Mouse (Mus musculus): ENCODE measurements at regions not wholly inside any gene's neighbourhood (a gene's known extent, or its start where the extent isn't known, plus 50 kb on each side); places are given as distances from the start of the nearest gene placed in this dataset.

GRCm38 (mm10) chr2:146593291-146593690 lies 81.1 kb upstream of the Ralgapa2 start:
- Histone ChIP-seq H3K4me3 (no peak overlapping the region), H3K27ac (replicated peaks) (no peak overlapping the region), H3K9me3 (no peaks in the 10 kb centered on the region), H3K36me3 (replicated peaks) (no peaks in the 10 kb centered on the region), H3K4me1 (no peaks in the 10 kb centered on the region), H3K27me3 (replicated peaks; ENCODE audit: low read depth, poor library complexity, severe bottlenecking) (no peaks in the 10 kb centered on the region)
- DNase-seq (ENCODE audit: low spot score): no peak
- 80% methylated on average over 2 of the region's 2 CpGs for WGBS

- 80% methylated on average over 4 of the region's 4 CpGs for WGBS
- Histone ChIP-seq H3K4me1 (no peaks in the 10 kb centered on the region), H3K27me3 (replicated peaks; ENCODE audit: low read depth, poor library complexity, severe bottlenecking) (no peaks in the 10 kb centered on the region), H3K36me3 (replicated peaks) (no peaks in the 10 kb centered on the region), H3K27ac (replicated peaks) (no peak overlapping the region), H3K9me3 (no peaks in the 10 kb centered on the region), H3K4me3 (no peak overlapping the region)
- no peak for DNase-seq (ENCODE audit: low spot score)
Observed at GRCm38 (mm10) chr2:146594212-146594611, 82.1 kb upstream of the Ralgapa2 start.

GRCm38 (mm10) chr2:146595673-146596072 lies 83.5 kb upstream of the Ralgapa2 start:
- no peaks in the 10 kb centered on the region for H3K4me1 ChIP-seq

GRCm38 (mm10) chr2:146606170-146606569 lies 94.0 kb upstream of the Ralgapa2 start:
- Histone ChIP-seq H3K27me3 (replicated peaks; ENCODE audit: low read depth, poor library complexity, severe bottlenecking) (no peaks in the 10 kb centered on the region), H3K9me3 (no peaks in the 10 kb centered on the region), H3K36me3 (replicated peaks) (no peaks in the 10 kb centered on the region), H3K4me3 (no peak overlapping the region), H3K4me1 (no peaks in the 10 kb centered on the region), H3K27ac (replicated peaks) (no peak overlapping the region)
- no peak for DNase-seq (ENCODE audit: low spot score)

More at GRCm38 (mm10) chr2:146595673-146596072, 83.5 kb upstream of the Ralgapa2 start:
- 91% methylated on average over 2 of the region's 2 CpGs for WGBS
- no peak overlapping the region for H3K4me3 ChIP-seq
- H3K36me3 ChIP-seq (replicated peaks): no peaks in the 10 kb centered on the region
- no peak overlapping the region for H3K27ac ChIP-seq (replicated peaks)
- no peak for DNase-seq (ENCODE audit: low spot score)
- H3K27me3 ChIP-seq (replicated peaks; ENCODE audit: low read depth, poor library complexity, severe bottlenecking): no peaks in the 10 kb centered on the region
- no peaks in the 10 kb centered on the region for H3K9me3 ChIP-seq

GRCm38 (mm10) chr2:146610896-146611295 lies 98.8 kb upstream of the Ralgapa2 start:
- WGBS: 96% methylated on average over 2 of the region's 2 CpGs
- Histone ChIP-seq H3K9me3 (no peaks in the 10 kb centered on the region), H3K36me3 (replicated peaks) (no peaks in the 10 kb centered on the region), H3K27me3 (replicated peaks; ENCODE audit: low read depth, poor library complexity, severe bottlenecking) (no peaks in the 10 kb centered on the region), H3K4me1 (peaks cover 9% of the 10 kb centered on the region; the same call in 1 of the 2 replicates), H3K4me3 (no peak overlapping the region), H3K27ac (replicated peaks) (no peak overlapping the region)
- DNase-seq (ENCODE audit: low spot score): no peak

GRCm38 (mm10) chr2:146611886-146612521 lies 99.9 kb upstream of the Ralgapa2 start:
- Histone ChIP-seq H3K36me3 (replicated peaks) (no peaks in the 10 kb centered on the region), H3K9me3 (no peaks in the 10 kb centered on the region), H3K27ac (replicated peaks) (no peak overlapping the region), H3K4me1 (peaks cover 9% of the 10 kb centered on the region; the same call in 1 of the 2 replicates), H3K27me3 (replicated peaks; ENCODE audit: low read depth, poor library complexity, severe bottlenecking) (no peaks in the 10 kb centered on the region), H3K4me3 (no peak overlapping the region)
- 45% methylated on average over 6 of the region's 6 CpGs for WGBS
- peak; percentile 82 for DNase-seq (ENCODE audit: low spot score)

- H3K27me3 ChIP-seq (replicated peaks; ENCODE audit: low read depth, poor library complexity, severe bottlenecking): 0 out of 2 replicates have a peak, but pooled peaks cover under 1% of the 10 kb centered on the region
- H3K4me1 ChIP-seq: peaks cover 9% of the 10 kb centered on the region; the same call in 1 of the 2 replicates
- H3K36me3 ChIP-seq (replicated peaks): no peaks in the 10 kb centered on the region
- peak overlapping the region; percentile 47 for H3K4me3 ChIP-seq
- no peaks in the 10 kb centered on the region for H3K9me3 ChIP-seq
- WGBS: 8% methylated on average over 20 of the region's 20 CpGs
- peak overlapping the region; percentile 51 for H3K27ac ChIP-seq (replicated peaks)
- DNase-seq (ENCODE audit: low spot score): peak; percentile 78
Observed at GRCm38 (mm10) chr2:146612522-146613288, 100.6 kb upstream of the Ralgapa2 start.

GRCm38 (mm10) chr2:146621167-146621566 lies 109.0 kb upstream of the Ralgapa2 start:
- 0 out of 2 replicates have a peak, but pooled peaks cover 10% of the 10 kb centered on the region for H3K4me1 ChIP-seq
- H3K27ac ChIP-seq (replicated peaks): no peak overlapping the region
- DNase-seq (ENCODE audit: low spot score): peak; percentile 80
- no peaks in the 10 kb centered on the region for H3K36me3 ChIP-seq (replicated peaks)
- H3K27me3 ChIP-seq (replicated peaks; ENCODE audit: low read depth, poor library complexity, severe bottlenecking): peaks cover 42% of the 10 kb centered on the region
- H3K9me3 ChIP-seq: no peaks in the 10 kb centered on the region
- no peak overlapping the region for H3K4me3 ChIP-seq
- 13% methylated on average over 5 of the region's 5 CpGs for WGBS

GRCm38 (mm10) chr2:146623052-146623451 lies 110.9 kb upstream of the Ralgapa2 start:
- Histone ChIP-seq H3K36me3 (replicated peaks) (no peaks in the 10 kb centered on the region), H3K27me3 (replicated peaks; ENCODE audit: low read depth, poor library complexity, severe bottlenecking) (peaks cover 41% of the 10 kb centered on the region), H3K27ac (replicated peaks) (no peak overlapping the region), H3K4me3 (no peak overlapping the region), H3K9me3 (no peaks in the 10 kb centered on the region), H3K4me1 (0 out of 2 replicates have a peak, but pooled peaks cover 15% of the 10 kb centered on the region)
- no peak for DNase-seq (ENCODE audit: low spot score)
- 80% methylated on average over 1 of the region's 1 CpGs for WGBS

- no peaks in the 10 kb centered on the region for H3K9me3 ChIP-seq
- peaks cover 41% of the 10 kb centered on the region for H3K27me3 ChIP-seq (replicated peaks; ENCODE audit: low read depth, poor library complexity, severe bottlenecking)
- DNase-seq (ENCODE audit: low spot score): no peak
- H3K4me3 ChIP-seq: no peak overlapping the region
- 0 out of 2 replicates have a peak, but pooled peaks cover 15% of the 10 kb centered on the region for H3K4me1 ChIP-seq
- H3K27ac ChIP-seq (replicated peaks): no peak overlapping the region
- H3K36me3 ChIP-seq (replicated peaks): no peaks in the 10 kb centered on the region
- WGBS: 55% methylated on average over 5 of the region's 5 CpGs
Observed at GRCm38 (mm10) chr2:146624207-146624606, 112.1 kb upstream of the Ralgapa2 start.

GRCm38 (mm10) chr2:146625166-146625751 lies 113.1 kb upstream of the Ralgapa2 start:
- Histone ChIP-seq H3K27me3 (replicated peaks; ENCODE audit: low read depth, poor library complexity, severe bottlenecking) (peaks cover 36% of the 10 kb centered on the region), H3K36me3 (replicated peaks) (no peaks in the 10 kb centered on the region), H3K9me3 (no peaks in the 10 kb centered on the region), H3K4me1 (0 out of 2 replicates have a peak, but pooled peaks cover 15% of the 10 kb centered on the region), H3K4me3 (no peak overlapping the region), H3K27ac (replicated peaks) (no peak overlapping the region)
- WGBS: 49% methylated on average over 5 of the region's 5 CpGs
- no peak for DNase-seq (ENCODE audit: low spot score)

GRCm38 (mm10) chr2:146626531-146626930 lies 114.4 kb upstream of the Ralgapa2 start:
- WGBS: 40% methylated on average over 1 of the region's 1 CpGs
- no peak for DNase-seq (ENCODE audit: low spot score)
- Histone ChIP-seq H3K9me3 (no peaks in the 10 kb centered on the region), H3K27me3 (replicated peaks; ENCODE audit: low read depth, poor library complexity, severe bottlenecking) (peaks cover 44% of the 10 kb centered on the region), H3K4me3 (no peak overlapping the region), H3K4me1 (0 out of 2 replicates have a peak, but pooled peaks cover 12% of the 10 kb centered on the region), H3K27ac (replicated peaks) (no peak overlapping the region), H3K36me3 (replicated peaks) (no peaks in the 10 kb centered on the region)
